Mouse (Mus musculus) embryonic fibroblast, embryonic 13.5 days (primary cell): ENCODE measurements around the gene Pxylp1. TPM values are rescaled to one million over a fixed set of nuclear protein-coding genes. Genes with fewer than 3 reads are reported as not detected.
"Not testable (repeated sequence)": the region's sequence is repeated elsewhere in the genome, so short reads cannot be mapped to it uniquely, and the experiment has no call there.

Experiments used
- H3K27ac ChIP-seq: 2 replicates; pipeline ENCODE4 v1.5.1; 2012; ENCODE audit warnings: low read length, control low read depth, inconsistent platforms; ENCODE audit not compliant: insufficient read depth
- H3K4me1 ChIP-seq: 2 replicates; pipeline ENCODE4 v1.6.1; 2011; ENCODE audit warnings: low read length; ENCODE audit not compliant: control insufficient read depth, insufficient read depth
- H3K4me3 ChIP-seq: 2 replicates; pipeline ENCODE4 v1.5.1; 2011; ENCODE audit warnings: mild to moderate bottlenecking, control low read depth, low read length; ENCODE audit not compliant: insufficient read depth
- CTCF ChIP-seq: IDR thresholded peaks from 2 replicates; pipeline ENCODE4 v1.5.1; 2011; ENCODE audit warnings: mild to moderate bottlenecking, control low read depth, low read length, moderate library complexity, borderline replicate concordance; ENCODE audit not compliant: insufficient read depth
- POLR2A ChIP-seq: IDR thresholded peaks from 2 replicates; pipeline ENCODE4 v1.6.1; 2011; ENCODE audit warnings: low read depth, mild to moderate bottlenecking, control low read depth, low read length, moderate library complexity
- polyA plus RNA-seq: library from polyadenylated mRNA; stranded (reverse); fragments of >200 nt; gene quantifications from 2 replicates; pipeline ENCODE4 v1.2.4, GENCODE M21; 2011; ENCODE audit warnings: low read depth; ENCODE audit not compliant: missing spikeins, insufficient read length

Gene Pxylp1
- polyA plus RNA-seq, result 19.5 and 31.4 TPM in 2 replicates

DNA sequence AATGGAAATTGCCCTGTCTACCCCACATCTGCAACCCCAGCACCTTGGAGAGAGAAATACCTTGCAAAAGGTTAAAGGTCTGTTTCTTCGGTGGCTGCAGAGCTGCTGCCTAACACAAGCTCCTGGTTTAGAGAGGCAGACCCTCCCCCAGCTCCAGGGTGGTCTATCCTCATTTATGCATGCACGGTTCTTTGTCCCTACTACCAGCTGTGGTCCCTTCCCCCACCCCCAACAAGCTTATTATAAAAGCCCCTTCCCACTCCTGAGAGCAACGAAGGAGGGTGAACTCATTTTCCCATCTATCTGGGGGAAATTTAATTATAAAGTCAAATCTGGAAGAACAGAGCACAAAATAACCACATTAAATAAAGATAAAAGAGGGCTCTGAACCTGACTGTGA, at the start of gene Pxylp1:
TSS of gene Pxylp1 (minus strand) at position 124 of the 400 bp plus-strand sequence.
- H3K27ac ChIP-seq, result peak within 1 kb of the TSS; percentile 50; the same call in 1 of the 2 replicates
- H3K4me3 ChIP-seq, result no peak within 1 kb of the TSS
- H3K4me1 ChIP-seq, result 0 out of 2 replicates have a peak, but pooled peaks cover 3% of the 10 kb centered on the region
- TF ChIP-seq POLR2A (no peak), CTCF (no peak)

DNA sequence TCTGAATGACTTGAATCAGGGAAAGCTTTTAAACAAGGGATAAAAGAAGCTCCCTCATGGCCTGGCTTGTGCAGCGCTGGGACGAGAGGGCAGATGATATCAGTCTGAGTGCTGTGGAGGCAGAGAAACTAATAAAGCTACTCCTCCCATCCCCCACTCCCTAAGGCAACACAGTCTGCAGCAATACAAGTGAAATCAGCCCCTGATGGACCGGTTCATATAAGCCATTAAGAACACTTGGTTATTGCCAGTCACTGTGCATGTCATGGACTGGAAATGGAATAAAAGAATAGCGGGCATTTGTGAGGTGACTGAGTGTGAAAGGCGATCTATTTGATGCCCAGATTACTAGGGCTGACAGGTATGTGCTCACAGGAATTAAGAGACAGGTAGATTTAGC, 46.4 kb upstream of the Pxylp1 start:
- H3K27ac ChIP-seq, result no peak overlapping the region
- TF ChIP-seq CTCF, result no peak
- TF ChIP-seq POLR2A, result no peak
- H3K4me3 ChIP-seq, result no peak overlapping the region
- H3K4me1 ChIP-seq, result no peaks in the 10 kb centered on the region

GRCm38 (mm10) chr9:96936427-96936826, 44.0 kb upstream of the Pxylp1 start:
- not testable (repeated sequence) for H3K4me1 ChIP-seq, H3K27ac ChIP-seq, H3K4me3 ChIP-seq

GRCm38 (mm10) chr9:96935556-96936300, 43.3 kb upstream of the Pxylp1 start:
- H3K27ac ChIP-seq, result no peak overlapping the region
- no peaks in the 10 kb centered on the region for H3K4me1 ChIP-seq
- H3K4me3 ChIP-seq, result no peak overlapping the region
- TF ChIP-seq CTCF (no peak), POLR2A (no peak)

- Histone ChIP-seq H3K27ac (no peak overlapping the region), H3K4me3 (no peak overlapping the region), H3K4me1 (no peaks in the 10 kb centered on the region)
- no peak for TF ChIP-seq POLR2A
- TF ChIP-seq CTCF, result no peak
Measured at GRCm38 (mm10) chr9:96934816-96935215, 42.3 kb upstream of the Pxylp1 start.

- no peak for TF ChIP-seq POLR2A
- no peak for TF ChIP-seq CTCF
- Histone ChIP-seq H3K27ac (no peak overlapping the region), H3K4me1 (no peaks in the 10 kb centered on the region), H3K4me3 (no peak overlapping the region)
Measured at GRCm38 (mm10) chr9:96932751-96933150, 40.3 kb upstream of the Pxylp1 start.

DNA sequence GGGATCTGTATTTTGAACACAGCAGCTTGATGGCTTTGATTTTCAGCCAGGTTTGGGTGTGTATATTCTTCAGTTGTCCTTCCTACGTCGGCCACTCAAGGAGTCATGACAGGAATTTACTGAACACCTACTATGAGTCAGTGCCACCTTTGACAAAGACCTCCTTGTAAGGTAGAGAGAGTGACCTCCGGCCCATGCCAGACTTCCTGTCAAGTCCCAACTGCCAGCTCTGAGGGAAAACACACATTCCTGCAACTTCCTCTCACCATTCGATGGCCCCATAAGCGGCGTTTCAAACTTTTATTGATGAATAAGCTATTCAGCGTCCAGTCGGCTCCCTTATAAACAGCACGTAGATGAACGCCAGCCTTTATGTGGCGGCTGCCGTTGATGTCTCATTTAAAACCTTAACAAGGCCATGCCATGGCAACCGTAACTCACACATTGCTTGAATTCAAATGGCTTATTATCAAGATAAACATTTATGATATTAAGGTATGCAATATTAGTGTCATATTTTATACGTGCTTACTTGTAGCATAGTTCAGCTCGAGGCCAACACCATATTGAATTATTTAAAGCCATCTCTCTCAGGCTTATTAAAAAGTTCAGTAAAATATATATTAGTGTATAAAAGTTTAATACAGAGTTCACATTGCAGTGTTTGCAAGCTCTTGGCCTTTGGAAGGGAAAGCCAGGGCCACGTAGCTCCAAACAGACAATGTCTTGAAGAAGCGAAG, 31.3 kb upstream of the Pxylp1 start:
- Histone ChIP-seq H3K4me1 (no peaks in the 10 kb centered on the region), H3K27ac (no peak overlapping the region), H3K4me3 (no peak overlapping the region)
- TF ChIP-seq POLR2A, result no peak
- no peak for TF ChIP-seq CTCF

- H3K4me3 ChIP-seq, result no peak overlapping the region
- no peaks in the 10 kb centered on the region for H3K4me1 ChIP-seq
- no peak overlapping the region for H3K27ac ChIP-seq
- TF ChIP-seq CTCF, result no peak
- no peak for TF ChIP-seq POLR2A
Measured at GRCm38 (mm10) chr9:96923119-96923518, 30.6 kb upstream of the Pxylp1 start.

DNA sequence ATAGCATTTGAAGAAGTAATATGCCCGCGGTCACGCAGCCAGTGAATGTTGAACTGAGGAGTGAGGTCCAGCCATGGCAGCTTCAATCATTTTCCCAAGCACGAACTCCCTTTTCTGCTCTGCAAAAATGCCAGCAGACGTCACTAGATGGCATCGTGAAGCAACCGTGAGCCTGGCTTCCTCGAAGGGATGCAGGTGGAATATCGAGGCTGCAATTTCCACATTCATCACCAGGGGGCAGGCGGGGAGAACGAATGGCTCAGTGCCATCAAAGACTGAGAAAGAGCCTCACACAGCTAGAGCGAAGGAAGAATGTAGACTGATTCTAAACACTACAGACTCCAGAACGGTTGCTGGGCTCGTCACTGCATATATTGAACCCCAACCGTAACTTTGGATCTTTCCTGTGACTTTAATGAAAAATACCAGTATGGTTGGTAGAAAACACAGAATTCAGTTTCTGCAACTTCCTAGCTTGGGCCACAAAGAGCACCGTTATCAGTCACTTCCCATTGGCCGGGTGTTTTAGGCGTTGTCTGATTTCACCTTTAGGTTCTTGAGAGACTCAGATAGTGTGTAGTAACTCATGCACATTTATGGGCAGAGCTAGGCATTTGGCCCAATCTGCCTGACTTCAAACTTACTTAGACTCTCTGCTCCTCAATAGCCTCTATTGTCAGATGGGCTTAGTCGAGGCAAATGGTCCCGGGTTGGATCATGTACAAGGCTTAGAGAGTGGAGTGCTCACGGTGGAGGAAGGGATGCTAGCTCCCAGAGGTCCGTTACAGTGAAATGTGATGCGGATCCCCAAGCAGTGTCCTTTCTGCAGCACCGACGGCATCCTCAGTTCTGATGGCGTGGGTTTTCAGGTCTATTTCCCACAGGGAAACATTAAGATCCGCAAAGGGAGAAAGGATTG, 24.4 kb upstream of the Pxylp1 start:
- Histone ChIP-seq H3K27ac (no peak overlapping the region), H3K4me1 (no peaks in the 10 kb centered on the region), H3K4me3 (no peak overlapping the region)
- TF ChIP-seq CTCF, result peak; percentile 98
- no peak for TF ChIP-seq POLR2A
